Mouse (Mus musculus) adrenal gland (tissue): ENCODE data around the gene Dynlrb1.

Source experiments
- intact Hi-C: fragments of 180-260 bp; cut with DNase I; formaldehyde crosslinking; loops from one replicate; pipeline ENCODE4 v1.15.1; 2025
- long read RNA-seq, 2 experiments: library from polyadenylated mRNA; unstranded; transcript quantifications; one replicate each; pipeline ENCODE4 v2.0.0; 2020; ENCODE audit warnings: borderline replicate concordance in 1 of 2; ENCODE audit not compliant: insufficient replicate concordance in 1 of 2

Gene Dynlrb1
- long read RNA-seq, experiment 1, transcript Dynlrb1-201 (4 exons, 677 nt), result minor isoform, 5 of 339 reads
- long read RNA-seq, experiment 1, transcript Dynlrb1-203 (4 exons, 534 nt), result minor isoform, 15 of 339 reads
- long read RNA-seq, experiment 1, transcript Dynlrb1-204 (4 exons, 788 nt), result minor isoform, 21 of 339 reads
- long read RNA-seq, experiment 1, transcript Dynlrb1-202 (4 exons, 684 nt), result major isoform, 266 of 339 reads
- long read RNA-seq, experiment 1, partial matches to known transcripts, result 12 of 339 reads
- long read RNA-seq, experiment 1, other reads (novel, unspliced or antisense), result 20 of 339 reads
- long read RNA-seq, experiment 2, transcript Dynlrb1-202 (4 exons, 684 nt), result major isoform, 278 of 352 reads
- long read RNA-seq, experiment 2, transcript Dynlrb1-204 (4 exons, 788 nt), result minor isoform, 22 of 352 reads
- long read RNA-seq, experiment 2, transcript Dynlrb1-203 (4 exons, 534 nt), result minor isoform, 13 of 352 reads
- long read RNA-seq, experiment 2, partial matches to known transcripts, result 22 of 352 reads
- long read RNA-seq, experiment 2, other reads (novel, unspliced or antisense), result 13 of 352 reads

GRCm38 (mm10) chr2:155236362-155236992 is at the start of gene Dynlrb1:
Gene Dynlrb1, plus strand, starts transcription at chr2:155236533.
- intact Hi-C loops, result no loop called here

DNA sequence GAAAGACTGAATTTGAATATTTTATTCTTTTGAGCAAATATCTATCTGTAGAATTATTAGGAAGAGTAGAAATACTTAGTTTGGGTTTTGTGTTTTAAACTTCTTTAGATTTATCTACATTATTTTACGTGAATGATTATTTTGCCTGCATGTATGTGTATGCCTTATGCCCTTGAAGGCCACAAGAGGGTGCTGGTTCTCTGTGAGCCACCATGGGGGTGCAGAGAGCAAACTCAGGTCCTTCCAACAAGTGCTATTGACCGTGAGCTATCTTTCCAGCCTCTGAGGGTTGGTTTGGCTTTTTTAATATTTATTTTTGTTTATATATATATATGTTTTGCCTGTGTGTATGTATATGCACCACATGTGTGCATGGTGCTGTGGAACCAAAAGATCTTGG is 28.9 kb upstream of the Dynlrb1 start:
- intact Hi-C loops, result no loop called here

DNA sequence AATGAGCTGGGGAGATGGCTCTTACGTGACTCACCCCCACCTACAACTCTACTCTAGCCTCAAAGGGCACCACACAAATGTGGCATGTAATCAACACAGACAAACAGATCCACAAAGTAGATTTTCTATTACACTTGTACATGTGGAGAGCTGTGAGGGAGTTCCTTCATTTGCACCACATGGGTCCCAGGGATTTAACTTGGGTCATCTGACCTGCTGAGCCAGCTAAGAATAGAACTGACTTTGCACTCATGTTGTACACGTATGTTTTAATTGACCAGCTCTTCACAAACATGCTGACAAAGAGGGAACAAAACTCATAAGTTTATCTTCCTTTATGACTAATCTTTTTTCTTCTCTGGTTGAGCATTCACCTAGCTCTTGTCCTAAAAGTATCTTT is 13.2 kb upstream of the Dynlrb1 start:
- intact Hi-C loops, result loop anchor here (5.0 kb wide), 1 partner anchor 41 kb away; no protein-coding TSS in a partner anchor

- intact Hi-C loops, result loop anchor here (5.0 kb wide), 1 partner anchor 42 kb away; no protein-coding TSS in a partner anchor
These were observed 11.6 kb upstream of the Dynlrb1 start for GRCm38 (mm10) chr2:155224721-155225120.

DNA sequence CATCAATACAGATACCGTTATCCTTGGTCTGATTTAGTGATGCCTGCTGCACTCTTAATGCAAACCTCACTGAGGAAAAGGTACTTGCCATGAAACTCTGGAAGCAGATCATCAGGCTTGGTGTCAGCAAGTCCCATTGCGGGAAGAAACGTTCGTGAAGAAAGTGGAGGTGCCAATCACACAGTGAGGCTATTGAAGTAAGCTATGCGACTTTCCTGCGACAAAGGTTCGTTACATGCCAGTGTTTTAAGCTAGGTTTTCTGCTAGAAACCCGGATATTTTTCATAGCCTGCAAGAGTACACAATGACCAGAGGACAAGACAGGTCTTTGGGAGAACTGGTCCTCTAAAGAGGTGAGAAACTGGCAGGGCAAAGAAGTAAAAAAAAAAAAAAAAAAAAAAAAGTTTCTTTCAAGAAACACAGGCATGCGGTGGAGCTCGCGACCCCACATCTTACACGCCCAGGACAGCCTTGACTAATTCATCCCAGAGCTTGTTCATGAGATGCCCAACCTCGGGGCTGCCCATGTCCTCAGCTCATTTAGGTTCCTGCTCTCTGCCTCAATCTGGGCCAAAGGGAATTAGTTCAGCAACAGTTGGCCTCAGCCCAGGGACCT is 479 bp upstream of the Dynlrb1 start:
- intact Hi-C loops, result no loop called here

- intact Hi-C loops, result no loop called here
These were observed 943 bp downstream of the Dynlrb1 start for GRCm38 (mm10) chr2:155237276-155237675.

- intact Hi-C loops, result loop anchor here (5.0 kb wide), 1 partner anchor 36 kb away; the partner anchor contains the start of gene Map1lc3a
These were observed 4.6 kb downstream of the Dynlrb1 start for GRCm38 (mm10) chr2:155240915-155241314.

DNA sequence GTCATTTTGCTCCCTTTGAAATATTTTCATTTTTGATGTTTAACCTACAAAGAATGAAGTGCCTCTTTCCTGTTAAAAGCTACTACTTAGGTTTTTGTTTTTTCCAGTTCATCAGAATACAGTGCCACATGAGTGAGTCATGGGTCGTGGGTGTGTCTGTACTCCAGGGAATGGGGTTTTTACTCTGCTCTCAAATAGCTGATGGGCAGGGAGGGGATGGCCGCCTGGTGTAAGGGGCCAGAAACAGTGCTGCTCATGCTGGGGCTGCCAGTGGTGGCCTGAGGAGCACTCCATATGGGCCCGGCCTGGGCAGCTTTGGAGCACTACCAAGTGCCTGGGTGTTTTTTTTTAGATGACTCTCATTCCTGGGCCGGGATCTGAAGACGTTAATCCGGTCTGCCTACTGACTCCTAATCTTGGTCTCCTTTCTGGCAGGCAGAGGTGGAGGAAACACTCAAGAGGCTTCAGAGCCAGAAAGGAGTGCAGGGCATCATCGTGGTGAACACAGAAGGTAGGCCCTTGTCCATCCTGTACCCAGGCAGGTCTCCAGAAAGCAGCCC is 6.0 kb downstream of the Dynlrb1 start:
- intact Hi-C loops, result loop anchor here (5.0 kb wide), 1 partner anchor 35 kb away; the partner anchor contains the start of gene Map1lc3a

GRCm38 (mm10) chr2:155246231-155246630 is 9.9 kb downstream of the Dynlrb1 start:
- intact Hi-C loops, result no loop called here

DNA sequence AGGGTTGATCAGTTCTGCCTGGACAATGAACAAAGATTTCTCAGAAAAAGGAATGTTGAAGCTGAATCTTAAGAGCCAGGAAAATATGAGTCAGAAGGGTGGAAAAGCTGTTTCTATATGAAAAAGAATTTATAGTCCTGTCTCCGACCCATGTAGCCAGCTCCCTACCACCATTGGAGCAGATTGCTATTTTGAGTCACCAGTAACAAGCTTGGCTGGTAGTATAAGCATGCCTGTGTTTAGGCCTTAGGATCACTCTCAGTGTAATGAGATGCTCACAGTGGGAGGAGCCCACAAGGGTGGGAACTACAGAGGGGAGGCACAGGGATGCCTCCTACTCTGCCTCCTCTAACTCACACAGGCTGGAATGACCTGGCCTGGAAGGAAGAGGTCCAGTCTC is 11.9 kb downstream of the Dynlrb1 start:
- intact Hi-C loops, result no loop called here

GRCm38 (mm10) chr2:155248718-155249117 is 12.4 kb downstream of the Dynlrb1 start:
- intact Hi-C loops, result no loop called here

GRCm38 (mm10) chr2:155249588-155249987 is 13.3 kb downstream of the Dynlrb1 start:
- intact Hi-C loops, result no loop called here

DNA sequence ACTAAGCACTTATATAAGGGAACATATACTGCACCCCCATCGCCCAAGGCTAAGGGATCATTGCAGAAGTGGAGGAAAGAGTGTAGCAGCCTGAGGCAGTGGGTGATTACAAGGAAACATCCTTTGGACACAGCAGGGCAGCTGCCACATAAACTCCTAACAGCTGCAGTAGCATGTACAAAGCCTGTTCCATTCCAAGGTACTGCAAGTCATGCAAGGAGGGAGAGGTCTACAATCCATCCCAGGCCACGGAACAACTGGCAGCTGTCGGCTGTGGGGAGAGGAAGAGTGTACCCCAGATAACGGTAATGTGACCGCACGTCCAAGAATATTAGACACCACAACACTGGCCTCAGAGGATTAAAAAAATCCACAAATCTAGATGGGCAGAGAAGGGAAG is 29.2 kb downstream of the Dynlrb1 start:
- intact Hi-C loops, result no loop called here

GRCm38 (mm10) chr2:155266896-155267295 is 30.6 kb downstream of the Dynlrb1 start:
- intact Hi-C loops, result no loop called here

DNA sequence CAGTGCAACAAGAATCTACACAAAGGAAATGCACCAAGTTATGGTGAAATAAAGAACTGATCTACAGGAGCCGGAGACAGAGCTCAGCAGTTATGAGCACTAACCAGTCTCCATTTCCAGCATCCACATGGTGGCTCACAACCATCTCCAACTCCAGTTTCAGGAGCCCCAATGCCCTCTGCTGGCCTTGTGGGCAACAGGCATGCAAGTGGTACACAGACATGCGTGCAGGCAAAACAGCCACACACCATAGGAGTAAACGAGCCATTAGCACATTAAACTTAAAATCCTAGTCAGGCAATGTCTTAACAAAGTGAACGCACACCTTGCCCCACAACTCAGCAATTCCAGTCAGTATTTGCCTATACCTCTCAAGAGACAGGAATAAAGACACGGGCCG is 35.6 kb downstream of the Dynlrb1 start:
- intact Hi-C loops, result no loop called here

- intact Hi-C loops, result no loop called here
These were observed 36.2 kb downstream of the Dynlrb1 start for GRCm38 (mm10) chr2:155272396-155273170.

DNA sequence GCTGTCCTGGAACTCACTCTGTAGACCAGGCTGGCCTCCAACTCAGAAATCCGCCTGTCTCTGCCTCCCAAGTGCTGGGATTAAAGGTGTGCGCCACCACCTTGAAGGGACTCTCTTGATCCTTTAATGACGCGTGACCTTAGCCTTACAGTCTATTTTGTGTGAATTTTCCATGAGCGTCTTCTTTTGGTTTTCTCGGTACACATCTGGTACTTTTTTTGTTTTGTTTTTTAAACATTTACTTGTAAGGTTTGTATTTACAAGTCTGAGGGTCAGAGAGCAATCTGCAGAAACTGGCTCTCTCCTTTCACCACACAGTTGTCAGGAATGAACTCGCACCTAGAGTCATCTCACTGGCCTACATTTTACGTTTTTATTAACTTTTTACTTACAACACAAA is 37.3 kb downstream of the Dynlrb1 start:
- intact Hi-C loops, result no loop called here

- intact Hi-C loops, result loop anchor here (5.0 kb wide), 1 partner anchor 34 kb away; no protein-coding TSS in a partner anchor
These were observed 39.9 kb downstream of the Dynlrb1 start, which contains the start of gene Map1lc3a for GRCm38 (mm10) chr2:155276195-155276594. Gene Map1lc3a, plus strand, starts transcription at chr2:155276297.

DNA sequence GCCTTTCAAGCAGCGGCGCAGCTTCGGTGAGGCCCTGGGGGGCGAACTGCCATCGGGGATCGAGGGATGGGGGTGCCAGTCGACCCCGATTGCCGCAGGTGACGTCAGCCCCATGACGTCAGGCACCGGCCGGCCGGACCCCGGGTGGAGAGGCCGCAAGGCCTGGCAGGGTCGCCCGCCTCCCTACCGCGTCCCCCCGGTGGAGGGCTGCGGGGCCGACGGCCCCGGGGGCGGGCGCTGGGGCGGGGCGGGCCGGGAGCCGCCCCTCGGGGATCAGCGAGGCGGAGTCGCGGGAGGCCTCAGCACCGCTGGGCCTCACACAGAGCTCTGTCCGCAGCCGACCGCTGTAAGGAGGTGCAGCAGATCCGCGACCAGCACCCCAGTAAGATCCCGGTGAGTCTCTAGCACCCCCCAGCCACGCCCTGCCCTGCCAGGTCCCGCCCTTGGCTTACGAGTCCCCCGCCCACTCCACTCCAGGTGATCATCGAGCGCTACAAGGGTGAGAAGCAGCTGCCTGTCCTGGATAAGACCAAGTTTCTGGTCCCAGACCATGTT is 40.4 kb downstream of the Dynlrb1 start:
- intact Hi-C loops, result loop anchor here (5.0 kb wide), 1 partner anchor 34 kb away; no protein-coding TSS in a partner anchor

DNA sequence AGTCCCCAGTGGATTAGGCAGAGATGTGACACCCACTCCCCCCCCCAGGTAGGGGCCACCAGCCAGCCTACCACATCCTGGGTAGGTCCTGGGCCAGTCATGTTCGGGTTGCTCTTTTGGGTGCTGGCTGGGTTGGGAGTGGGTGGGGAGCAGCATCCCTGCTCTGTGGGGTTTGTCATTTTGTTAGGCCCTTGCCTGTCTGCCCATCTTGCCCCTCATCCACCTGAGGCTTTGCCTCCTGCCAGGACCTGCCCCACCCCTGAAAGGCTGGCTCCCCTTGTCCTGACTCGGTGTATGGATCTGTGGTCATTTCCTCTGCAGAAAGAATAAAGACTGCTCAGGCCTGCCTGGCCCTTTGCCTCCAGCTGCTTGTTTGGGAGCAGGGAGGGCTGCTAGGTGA is 41.4 kb downstream of the Dynlrb1 start:
- intact Hi-C loops, result loop anchor here (5.0 kb wide), 1 partner anchor 35 kb away; no protein-coding TSS in a partner anchor
